Mouse (Mus musculus) urinary bladder, postnatal 25 days (tissue): Measurements from ENCODE around the gene Ubxn7.
"Not testable (repeated sequence)": the region's sequence is repeated elsewhere in the genome, so short reads cannot be mapped to it uniquely, and the experiment has no call there.

Source experiments
- DNase-seq: peaks from one replicate; pipeline ENCODE4 v3.0.0; 2022; ENCODE audit warnings: low spot score

The Ubxn7 gene

GRCm38 (mm10) chr16:32332040-32332555 lies at the start of gene Ubxn7:
Ubxn7 (plus strand) TSS chr16:32332257.
- peak; percentile 98 for DNase-seq

- no peak for DNase-seq
These were observed 49.4 kb upstream of the Ubxn7 start for GRCm38 (mm10) chr16:32282608-32283007.

GRCm38 (mm10) chr16:32291821-32292220 lies 40.2 kb upstream of the Ubxn7 start:
- no peak for DNase-seq

- not testable (repeated sequence) for DNase-seq
These were observed 32.4 kb upstream of the Ubxn7 start for GRCm38 (mm10) chr16:32299617-32300016.

- DNase-seq: no peak
These were observed 29.0 kb upstream of the Ubxn7 start for GRCm38 (mm10) chr16:32303046-32303445.

- no peak for DNase-seq
These were observed 28.2 kb upstream of the Ubxn7 start for GRCm38 (mm10) chr16:32303886-32304285.

- DNase-seq: no peak
These were observed 20.1 kb upstream of the Ubxn7 start for GRCm38 (mm10) chr16:32311970-32312369.

- no peak for DNase-seq
These were observed 19.7 kb upstream of the Ubxn7 start for GRCm38 (mm10) chr16:32312386-32312785.

GRCm38 (mm10) chr16:32312859-32313258 lies 19.2 kb upstream of the Ubxn7 start:
- no peak for DNase-seq

GRCm38 (mm10) chr16:32316601-32317000 lies 15.5 kb upstream of the Ubxn7 start:
- DNase-seq: no peak

- DNase-seq: no peak
These were observed 8.1 kb upstream of the Ubxn7 start for GRCm38 (mm10) chr16:32323953-32324352.

GRCm38 (mm10) chr16:32330876-32331670 lies 984 bp upstream of the Ubxn7 start:
- DNase-seq: no peak

GRCm38 (mm10) chr16:32332556-32333511 lies 777 bp downstream of the Ubxn7 start:
- DNase-seq: peak; percentile 26

GRCm38 (mm10) chr16:32335146-32335545 lies 3.1 kb downstream of the Ubxn7 start:
- no peak for DNase-seq

- no peak for DNase-seq
These were observed 4.1 kb downstream of the Ubxn7 start for GRCm38 (mm10) chr16:32336026-32336780.

- DNase-seq: no peak
These were observed 4.9 kb downstream of the Ubxn7 start for GRCm38 (mm10) chr16:32337001-32337400.

- no peak for DNase-seq
These were observed 8.4 kb downstream of the Ubxn7 start for GRCm38 (mm10) chr16:32340451-32340850.

- no peak for DNase-seq
These were observed 13.5 kb downstream of the Ubxn7 start for GRCm38 (mm10) chr16:32345521-32345920.

GRCm38 (mm10) chr16:32350776-32351175 lies 18.7 kb downstream of the Ubxn7 start:
- DNase-seq: no peak

GRCm38 (mm10) chr16:32363530-32363929 lies 31.5 kb downstream of the Ubxn7 start:
- no peak for DNase-seq

- DNase-seq: peak; percentile 27
These were observed 39.3 kb downstream of the Ubxn7 start for GRCm38 (mm10) chr16:32371351-32371750.

- no peak for DNase-seq
These were observed 47.5 kb downstream of the Ubxn7 start for GRCm38 (mm10) chr16:32379575-32379974.
